Mouse (Mus musculus) cerebellum, adult 11-12 months (tissue): Measurements from ENCODE around the gene Mff.

ENCODE experiments used
- DNase-seq: peaks from one replicate; pipeline ENCODE4 v3.0.0; 2022

Mff gene

GRCm38 (mm10) chr1:82724339-82725025, at the start of gene Mff:
Gene Mff, plus strand, starts transcription at chr1:82724890.
- peak; percentile 92 for DNase-seq

DNA sequence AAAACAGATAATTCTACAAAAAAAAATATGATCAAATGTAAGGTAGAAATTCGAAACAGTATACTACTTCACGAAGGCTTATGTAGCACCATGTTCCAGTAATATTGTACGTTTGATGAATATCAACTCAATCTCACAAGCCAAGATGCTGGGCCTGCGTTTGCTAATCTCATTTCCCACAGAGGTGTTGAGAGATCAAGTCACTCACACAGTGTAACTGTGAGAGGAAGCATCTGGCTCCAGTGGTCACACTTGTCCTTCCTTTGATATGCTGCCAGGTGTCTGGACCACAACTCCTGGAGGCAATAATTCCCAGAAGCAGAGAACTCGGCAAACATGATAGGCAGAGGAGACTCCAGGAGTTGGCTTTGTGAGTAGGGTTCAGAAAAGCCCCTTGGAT, 38.4 kb upstream of the Mff start:
- no peak for DNase-seq

DNA sequence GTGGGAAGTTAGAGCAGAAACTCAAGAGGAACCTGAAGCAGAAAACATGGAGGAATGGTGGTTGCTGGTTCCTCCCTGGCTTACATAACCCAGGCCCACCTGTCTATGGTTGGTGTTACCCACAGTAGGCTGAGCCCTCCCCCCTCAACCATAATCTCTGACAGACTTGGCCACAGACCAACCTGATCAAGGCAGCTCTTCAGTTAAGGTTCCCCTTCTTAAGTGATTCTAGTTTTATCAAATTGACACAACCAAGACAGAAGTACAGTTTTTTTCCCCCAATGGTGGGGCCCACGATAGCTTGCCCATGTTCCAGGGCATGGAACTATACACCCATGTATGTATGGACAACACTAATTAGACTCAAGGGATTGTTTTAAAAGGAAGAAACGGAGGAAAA, 37.8 kb upstream of the Mff start:
- no peak for DNase-seq

GRCm38 (mm10) chr1:82687931-82688330, 36.8 kb upstream of the Mff start:
- no peak for DNase-seq

GRCm38 (mm10) chr1:82695915-82696314, 28.8 kb upstream of the Mff start:
- DNase-seq, result no peak

DNA sequence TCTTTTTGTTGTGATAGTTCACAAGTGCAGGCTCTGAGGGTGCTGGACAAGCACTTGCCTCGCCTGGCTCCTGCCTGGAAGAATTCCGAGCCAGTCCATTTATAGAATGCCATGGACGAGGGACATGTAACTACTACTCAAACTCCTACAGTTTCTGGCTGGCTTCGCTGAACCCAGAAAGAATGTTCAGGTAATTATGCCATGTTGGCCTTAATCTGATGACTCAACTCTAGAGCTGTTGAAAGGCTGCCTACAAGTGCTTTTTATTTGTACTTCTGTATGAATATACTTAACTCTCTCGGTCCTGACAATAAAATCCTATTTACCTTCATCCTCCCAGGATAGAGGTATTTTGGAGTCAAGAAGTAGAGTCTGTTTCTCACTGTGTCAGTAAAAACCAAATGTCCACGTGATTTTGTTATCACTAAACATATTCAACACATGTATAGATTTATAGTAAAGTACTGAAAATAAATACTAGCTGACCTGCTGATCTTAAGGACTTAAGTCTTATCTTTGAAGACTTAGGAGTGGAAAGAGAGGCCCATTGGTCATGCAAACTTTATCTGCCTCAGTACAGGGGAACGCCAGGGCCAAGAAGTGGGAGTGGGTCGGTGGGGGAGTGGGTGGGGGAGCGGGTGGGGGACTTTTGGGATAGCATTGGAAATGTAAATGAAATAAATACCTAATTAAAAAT, 6.7 kb upstream of the Mff start:
- no peak for DNase-seq

DNA sequence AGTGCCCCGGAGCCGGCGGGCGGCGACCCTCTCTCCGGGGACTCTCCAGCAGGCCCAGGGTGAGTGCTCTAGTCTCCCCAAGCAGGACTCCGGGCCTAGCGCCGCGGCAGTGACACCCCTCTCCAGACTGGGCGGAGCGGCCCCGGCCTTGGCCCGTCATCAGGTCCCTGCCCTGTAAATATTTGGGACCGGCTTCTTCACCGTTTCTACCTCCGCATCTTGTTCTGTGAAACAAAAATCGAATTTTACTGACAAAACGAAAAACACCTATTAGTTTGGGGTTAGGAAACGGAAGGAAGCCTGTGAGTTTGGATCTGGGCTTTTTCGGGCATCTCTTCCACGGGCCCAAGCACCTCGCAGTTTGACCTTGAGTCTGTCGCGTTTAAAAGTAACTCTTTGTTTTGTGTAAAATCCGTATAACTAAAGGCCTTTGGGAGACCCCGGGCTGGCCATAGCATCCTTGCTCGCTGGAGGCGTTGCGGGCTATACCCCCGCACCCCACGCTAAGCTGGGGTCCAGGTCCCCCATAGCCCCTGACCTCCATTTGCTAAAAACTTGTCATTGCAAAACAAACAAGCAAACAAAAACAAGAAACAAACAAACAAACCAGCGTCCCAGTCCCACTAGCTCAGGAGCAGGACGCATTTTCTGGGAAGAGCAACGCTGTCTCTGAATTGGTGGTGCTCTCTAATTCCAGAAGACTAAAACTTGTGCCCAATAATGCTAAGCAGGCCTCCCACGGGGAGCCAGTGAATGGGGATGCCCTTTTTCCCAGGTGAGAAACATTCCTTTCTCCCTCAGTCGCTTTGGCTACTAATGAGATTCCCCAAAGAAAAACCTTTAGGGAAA, 560 bp downstream of the Mff start:
- no peak for DNase-seq

- DNase-seq, result no peak
Observed at GRCm38 (mm10) chr1:82725875-82726185, 1.1 kb downstream of the Mff start.

DNA sequence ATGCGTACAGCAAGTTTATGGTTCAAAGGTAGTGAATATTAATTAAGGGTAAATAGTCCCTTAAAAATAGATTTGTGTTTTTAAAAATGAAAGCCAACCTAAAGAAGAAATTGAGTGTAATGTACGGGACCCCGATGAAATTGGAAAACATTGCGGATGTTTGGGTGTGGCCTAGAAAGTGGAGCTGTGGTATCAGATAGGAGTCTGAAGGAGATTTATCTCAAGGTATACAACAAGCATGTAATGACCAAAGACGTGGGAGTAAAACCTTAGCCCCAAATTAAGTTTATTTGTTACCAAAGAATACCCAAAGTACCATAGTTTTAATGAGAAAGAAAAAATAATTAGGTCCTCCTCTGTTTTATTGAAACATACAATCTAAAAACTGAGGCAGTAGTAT, 1.8 kb downstream of the Mff start:
- no peak for DNase-seq

GRCm38 (mm10) chr1:82733357-82733756, 8.7 kb downstream of the Mff start:
- DNase-seq, result no peak

DNA sequence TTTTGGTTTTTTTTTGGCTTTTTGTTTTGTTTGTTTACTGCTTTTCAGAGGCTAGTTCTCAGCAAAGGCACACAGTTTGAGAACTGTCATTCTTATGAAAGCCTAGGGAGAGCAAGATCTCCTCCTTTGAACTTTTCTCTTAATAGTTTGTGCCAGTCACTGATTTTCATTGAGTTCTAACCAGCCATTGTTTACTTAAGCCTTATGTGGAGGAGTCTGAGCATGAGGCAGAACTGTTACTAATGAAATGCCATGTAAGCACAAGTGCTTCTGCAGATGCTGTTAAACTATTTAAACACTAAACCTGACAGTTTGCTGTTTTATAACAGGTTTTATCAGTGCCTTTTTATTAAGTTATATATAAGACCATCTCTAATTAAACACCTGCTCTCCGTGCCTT, 13.4 kb downstream of the Mff start:
- DNase-seq, result no peak

GRCm38 (mm10) chr1:82741539-82741938, 16.8 kb downstream of the Mff start:
- DNase-seq, result no peak

DNA sequence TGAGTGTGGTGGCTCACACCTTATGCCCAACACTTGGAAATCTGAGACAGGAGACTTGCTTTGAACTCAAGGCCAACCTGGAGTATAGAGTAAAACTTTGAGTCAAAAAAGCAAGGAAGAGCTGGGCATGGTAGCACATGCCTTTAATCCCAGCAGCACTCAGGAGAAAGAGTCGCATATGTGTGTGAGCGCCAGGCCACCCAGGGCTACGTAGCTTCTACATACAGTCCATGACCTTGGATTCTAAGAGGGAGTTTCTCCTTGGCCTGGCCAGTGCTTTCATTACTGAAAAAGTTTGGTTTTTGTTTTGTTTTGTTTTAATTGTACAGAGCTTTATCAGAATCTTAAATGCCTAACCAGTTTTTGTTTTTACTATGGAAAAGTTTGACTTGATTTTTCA, 19.3 kb downstream of the Mff start:
- no peak for DNase-seq

- no peak for DNase-seq
Observed at GRCm38 (mm10) chr1:82746408-82746807, 21.7 kb downstream of the Mff start.

- DNase-seq, result no peak
Observed at GRCm38 (mm10) chr1:82747714-82748452, 23.2 kb downstream of the Mff start.

- no peak for DNase-seq
Observed at GRCm38 (mm10) chr1:82759520-82759919, 34.8 kb downstream of the Mff start.

DNA sequence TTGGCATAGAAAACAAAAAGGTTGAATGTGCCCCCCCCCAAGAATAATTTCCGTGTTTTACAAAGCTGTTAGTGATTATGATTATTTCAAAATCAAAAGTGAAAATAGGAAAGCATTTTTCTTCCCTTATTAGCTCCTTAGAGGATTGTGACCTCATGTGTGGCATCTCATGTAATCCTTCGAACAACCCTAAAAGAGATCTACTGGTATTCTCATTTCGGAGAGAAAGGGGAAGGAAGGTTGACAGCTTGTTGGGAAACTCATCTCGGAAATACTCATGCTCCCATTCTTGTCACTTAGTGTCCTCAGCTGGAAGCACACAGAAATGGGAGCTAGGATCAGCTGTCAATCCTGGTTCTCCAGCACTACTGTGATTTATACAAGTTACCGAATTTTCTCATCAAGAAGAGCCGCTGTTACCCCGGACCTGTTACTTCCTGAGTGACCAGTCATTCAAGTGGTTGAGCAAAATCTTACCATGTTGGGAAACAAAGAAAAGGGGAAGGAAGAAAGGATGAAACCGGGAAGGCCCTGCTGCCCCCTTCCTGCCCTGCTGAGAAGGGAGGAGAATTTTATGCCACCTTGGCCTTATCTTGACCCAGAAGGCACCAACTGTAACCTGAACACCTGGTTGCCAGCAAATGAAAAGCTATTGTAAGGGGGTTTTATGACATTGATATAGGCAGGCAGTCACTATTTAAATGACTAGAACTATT, 36.9 kb downstream of the Mff start:
- no peak for DNase-seq

DNA sequence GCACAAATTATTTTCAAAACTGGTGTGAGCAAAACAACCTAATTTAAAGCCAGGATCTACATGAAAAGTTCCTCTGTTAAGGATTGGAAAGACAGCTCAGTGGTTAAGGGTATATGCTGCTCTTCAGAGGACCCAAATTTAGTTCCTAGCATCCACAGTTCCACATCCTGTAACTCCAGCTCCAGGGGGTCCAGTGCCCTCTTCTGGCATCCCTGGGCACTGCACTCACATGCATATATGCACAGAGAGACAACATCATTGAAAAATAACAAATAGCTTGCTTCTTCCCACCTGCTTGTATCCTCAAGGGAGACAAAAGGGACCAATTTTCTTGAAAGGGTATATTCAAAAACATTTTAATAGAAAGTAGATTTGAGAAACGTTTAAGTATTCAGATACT, 37.6 kb downstream of the Mff start:
- no peak for DNase-seq

- no peak for DNase-seq
Observed at GRCm38 (mm10) chr1:82766227-82766626, 41.5 kb downstream of the Mff start.

GRCm38 (mm10) chr1:82766641-82767040, 42.0 kb downstream of the Mff start:
- DNase-seq, result no peak

- no peak for DNase-seq
Observed at GRCm38 (mm10) chr1:82768269-82768668, 43.6 kb downstream of the Mff start, which contains the start of gene Tm4sf20. Gene Tm4sf20, minus strand, starts transcription at chr1:82768461.

- no peak for DNase-seq
Observed at GRCm38 (mm10) chr1:82771022-82771586, 46.4 kb downstream of the Mff start, which contains the start of gene Gm47791. Gene Gm47791, minus strand, starts transcription at chr1:82771243.
